Mouse (Mus musculus) liver, embryonic 11.5 days (tissue): ENCODE results near the gene Ctss. TPM values are rescaled to one million over a fixed set of nuclear protein-coding genes. Genes with fewer than 3 reads are reported as not detected.
A peak's percentile ranks its signal among the peaks of the same experiment; 100 is the strongest.

ENCODE experiments used
- ATAC-seq: fragments of 200-750 bp; cut with Nextera tagmentation; replicated peaks from 2 replicates; pipeline ENCODE4 v1.8.0; 2017; ENCODE audit warnings: moderate number of reproducible peaks, mild to moderate bottlenecking, moderate TSS enrichment, moderate library complexity; ENCODE audit not compliant: low FRiP score
- DNase-seq: peaks from one replicate; pipeline ENCODE4 v3.0.0-alpha.2; 2017; ENCODE audit warnings: low spot score
- H3K27ac ChIP-seq: fragments of 300-500 bp; sonication (generic); 2 replicates; pipeline ENCODE4 v1.5.1; 2014; ENCODE audit warnings: mild to moderate bottlenecking, low read depth, low read length, control low read depth
- H3K27me3 ChIP-seq: fragments of 300-500 bp; sonication (generic); replicated peaks from 2 replicates; pipeline ENCODE4 v1.6.1; 2014; ENCODE audit warnings: low read length, mixed read lengths; ENCODE audit not compliant: control insufficient read depth, insufficient read depth
- H3K36me3 ChIP-seq: fragments of 300-500 bp; sonication (generic); 2 replicates; pipeline ENCODE4 v1.6.1; 2014; ENCODE audit warnings: mild to moderate bottlenecking, low read length, moderate library complexity, mixed read lengths; ENCODE audit not compliant: control insufficient read depth, insufficient read depth
- H3K4me1 ChIP-seq: fragments of 300-500 bp; sonication (generic); replicated peaks from 2 replicates; pipeline ENCODE4 v1.6.1; 2014; ENCODE audit warnings: low read length, mixed read lengths; ENCODE audit not compliant: control insufficient read depth, insufficient read depth
- H3K4me2 ChIP-seq: fragments of 300-500 bp; sonication (generic); 2 replicates; pipeline ENCODE4 v1.6.1; 2014; ENCODE audit warnings: mild to moderate bottlenecking, control low read depth, moderate library complexity
- H3K4me3 ChIP-seq: fragments of 300-500 bp; sonication (generic); 2 replicates; pipeline ENCODE4 v1.5.1; 2014; ENCODE audit warnings: low read depth, low read length, control low read depth
- H3K9ac ChIP-seq: fragments of 300-500 bp; sonication (generic); 2 replicates; pipeline ENCODE4 v1.6.1; 2014; ENCODE audit warnings: low read depth, low read length, control low read depth
- H3K9me3 ChIP-seq: fragments of 300-500 bp; sonication (generic); 2 replicates; pipeline ENCODE4 v1.6.1; 2016; ENCODE audit warnings: low read length, inconsistent platforms, mixed read lengths; ENCODE audit not compliant: control insufficient read depth
- WGBS: fragments of 180-500 bp; shearing (Covaris S2); extraction: QIAGEN DNeasy Blood & Tissue Kit; methylation state at CpG from one replicate; pipeline ENCODE4 v1.1.7; 2014; 5-methylcytosine and 5-hydroxymethylcytosine counted together
- polyA plus RNA-seq: library from polyadenylated mRNA; unstranded; fragments of >200 nt; fragmentation: Nextera tagmentation; extraction: Ambion mirVana; gene quantifications from 2 replicates; pipeline ENCODE4 v1.2.1, GENCODE M21; 2014

Ctss gene
- polyA plus RNA-seq, 1 experiment from 2014 or later, result 18.5 TPM

- Histone ChIP-seq H3K4me3 (peak overlapping the region; percentile 69), H3K9me3 (no peaks in the 10 kb centered on the region), H3K36me3 (peaks cover 7% of the 10 kb centered on the region), H3K27me3 (no peaks in the 10 kb centered on the region), H3K9ac (peak overlapping the region; percentile 51; the same call in 1 of the 2 replicates), H3K4me2 (peak overlapping the region; percentile 76), H3K27ac (peak overlapping the region; percentile 72; the same call in 1 of the 2 replicates), H3K4me1 (no peaks in the 10 kb centered on the region; the same call in 1 of the 2 replicates)
- WGBS, result 52% methylated on average over 8 of the region's 8 CpGs
- ATAC-seq (peak; percentile 29), DNase-seq (no peak)
Measured at GRCm38 (mm10) chr3:95587754-95588603, 61.4 kb downstream of the Ctss start.

- Histone ChIP-seq H3K4me2 (peak within 1 kb of the TSS; percentile 76), H3K9me3 (no peaks in the 10 kb centered on the region), H3K27me3 (no peaks in the 10 kb centered on the region), H3K9ac (peak within 1 kb of the TSS; percentile 69), H3K4me3 (peak within 1 kb of the TSS; percentile 69), H3K27ac (peak within 1 kb of the TSS; percentile 72; the same call in 1 of the 2 replicates), H3K4me1 (no peaks in the 10 kb centered on the region; the same call in 1 of the 2 replicates), H3K36me3 (peaks cover 7% of the 10 kb centered on the region)
- peak; percentile 100 for ATAC-seq
- DNase-seq, result peak; percentile 75
- WGBS, result under 1% methylated on average over 12 of the region's 12 CpGs
Measured at GRCm38 (mm10) chr3:95588604-95589086, 62.1 kb downstream of the Ctss start, which contains the start of gene Golph3l. Golph3l (plus strand) TSS chr3:95588934.

- H3K4me1 ChIP-seq, result no peaks in the 10 kb centered on the region
- H3K4me3 ChIP-seq, result no peak overlapping the region
- peaks cover 7% of the 10 kb centered on the region; the same call in 1 of the 2 replicates for H3K36me3 ChIP-seq
- H3K9ac ChIP-seq, result no peak overlapping the region
- no peaks in the 10 kb centered on the region for H3K27me3 ChIP-seq
- no peak for ATAC-seq
- no peak overlapping the region for H3K4me2 ChIP-seq
- H3K27ac ChIP-seq, result no peak overlapping the region
- DNase-seq, result no peak
- no peaks in the 10 kb centered on the region for H3K9me3 ChIP-seq
Measured at GRCm38 (mm10) chr3:95598734-95599133, 72.1 kb downstream of the Ctss start.

- Histone ChIP-seq H3K36me3 (peaks cover 6% of the 10 kb centered on the region; the same call in 1 of the 2 replicates), H3K4me1 (no peaks in the 10 kb centered on the region), H3K27ac (no peak overlapping the region), H3K4me2 (no peak overlapping the region), H3K27me3 (no peaks in the 10 kb centered on the region), H3K4me3 (no peak overlapping the region), H3K9me3 (no peaks in the 10 kb centered on the region), H3K9ac (no peak overlapping the region)
- DNase-seq, result no peak
- WGBS, result 90% methylated on average over 3 of the region's 3 CpGs
- no peak for ATAC-seq
Measured at GRCm38 (mm10) chr3:95601287-95601686, 74.7 kb downstream of the Ctss start.

Other genes starting within 250 kb of the Ctss start
- 29.0 and 29.9 TPM in 2 replicates for gene Mindy1, start 245.4 kb upstream of the Ctss start, polyA plus RNA-seq
- gene Prune1, start 244.7 kb upstream of the Ctss start, polyA plus RNA-seq, result 19.8 and 22.7 TPM in 2 replicates
- gene Anxa9, start 219.6 kb upstream of the Ctss start, polyA plus RNA-seq, result 5.5 and 6.7 TPM in 2 replicates
- 178 and 182 TPM in 2 replicates for gene Cers2, start 212.0 kb upstream of the Ctss start, polyA plus RNA-seq
- gene Setdb1, start 169.6 kb upstream of the Ctss start, polyA plus RNA-seq, result 47.0 and 57.6 TPM in 2 replicates
- not detected in 2 replicates for gene 4930558C23Rik, start 123.9 kb upstream of the Ctss start, polyA plus RNA-seq
- 26.5 and 29.8 TPM in 2 replicates for gene Arnt, start 92.4 kb upstream of the Ctss start, polyA plus RNA-seq
- 1.7 and 1.8 TPM in 2 replicates for gene Ctsk, start 27.5 kb upstream of the Ctss start, polyA plus RNA-seq
- gene Hormad1, start 32.9 kb downstream of the Ctss start, polyA plus RNA-seq, result 0.13 and 0.23 TPM in 2 replicates
- 29.8 and 34.3 TPM in 2 replicates for gene Golph3l, start 62.1 kb downstream of the Ctss start, polyA plus RNA-seq
- gene Ensa, start 98.2 kb downstream of the Ctss start, polyA plus RNA-seq, result 51.3 and 55.8 TPM in 2 replicates
- gene Mcl1, start 132.0 kb downstream of the Ctss start, polyA plus RNA-seq, result 52.2 and 57.7 TPM in 2 replicates
- gene Adamtsl4, start 161.1 kb downstream of the Ctss start, polyA plus RNA-seq, result 0.38 and 1.2 TPM in 2 replicates
- 30.4 and 31.7 TPM in 2 replicates for gene Ecm1, start 212.8 kb downstream of the Ctss start, polyA plus RNA-seq
- 97.9 and 102 TPM in 2 replicates for gene Tars2, start 233.4 kb downstream of the Ctss start, polyA plus RNA-seq